9 mouse cellular contexts compared by ENCODE assay signal in the genomic region with DNA sequence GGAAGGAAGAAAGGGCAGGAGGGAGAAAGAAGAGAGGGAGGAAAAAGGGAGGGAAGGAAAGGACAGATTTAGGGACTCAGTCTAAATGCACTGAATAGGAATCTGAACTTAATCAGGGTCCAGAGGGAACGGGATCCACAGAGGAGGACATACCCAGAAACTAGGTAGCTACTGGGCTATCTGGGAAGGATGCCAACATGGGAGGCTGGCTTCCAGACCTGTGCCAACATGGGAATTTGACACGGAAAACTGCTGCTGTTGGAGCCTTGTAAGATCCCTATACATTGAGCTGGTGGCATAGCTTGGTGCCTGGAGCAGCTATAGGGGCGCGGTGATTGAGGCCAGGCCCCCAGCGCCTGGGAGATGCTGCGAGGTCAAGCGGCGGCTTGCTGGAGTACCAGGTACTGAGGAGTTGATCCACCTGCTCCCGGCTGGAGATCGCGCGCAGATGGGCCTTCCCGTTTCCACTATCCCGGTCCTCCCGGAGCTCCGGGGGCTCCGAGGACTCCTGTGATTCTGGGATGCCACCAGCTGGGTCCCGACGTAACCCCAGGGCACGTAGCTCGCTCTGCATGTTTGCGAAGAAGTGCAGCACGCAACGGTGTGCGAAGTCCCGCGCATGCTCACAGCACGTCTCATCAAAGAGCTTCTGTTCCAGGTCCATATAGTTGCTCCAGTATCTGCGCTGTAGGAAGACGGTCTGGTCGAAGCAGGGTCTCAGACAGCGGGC. TPM values are rescaled to one million over a fixed set of nuclear protein-coding genes. Genes with fewer than 3 reads are reported as not detected.
A peak's percentile ranks its signal among the peaks of the same experiment; 100 is the strongest.
DNase-seq lines count a peak whose midpoint lies in the region; ATAC-seq and TF ChIP-seq lines count a peak whose summit lies in the region.
"Had no signal": no experiment of that assay in that cellular context is flagged by ENCODE, and none has a peak within 500 bp of the region (broad histone marks: within the 10 kb centered on the region; RNA-seq: fewer than 3 reads in every experiment).

No protein-coding gene starts in this region.

- no peaks in the 10 kb centered on the region for H3K36me3 ChIP-seq in forebrain, embryonic 16.5 days (ENCODE audit: control insufficient read depth, insufficient read depth)
- no peaks in the 10 kb centered on the region for H3K36me3 ChIP-seq in midbrain, embryonic 12.5 days

- TF ChIP-seq CTCF in layer of hippocampus, adult 2 months (conservative IDR thresholded peaks at IDR 0.05), result no peak

- peak in 1 of 2 experiments; percentile 37 for DNase-seq in layer of hippocampus, adult 2 months (ENCODE audit: low spot score in 2 of 2)
- no peak for DNase-seq in layer of hippocampus, postnatal 10 days (ENCODE audit: low spot score in 2 of 2)
- peak; percentile 41 for DNase-seq in cerebellum, adult 8-10 months
- DNase-seq in spleen, adult 12 weeks (ENCODE audit: low spot score), result no peak
- DNase-seq in urinary bladder, postnatal 14 days (ENCODE audit: low spot score), result no peak
- no peak for DNase-seq in adrenal gland, adult 2 months

- H3K4me1 ChIP-seq in forebrain, embryonic 16.5 days (replicated peaks; ENCODE audit: control insufficient read depth, insufficient read depth, low read length), result 0 out of 2 replicates have a peak, but pooled peaks cover 2% of the 10 kb centered on the region
- no peaks in the 10 kb centered on the region for H3K4me1 ChIP-seq in midbrain, embryonic 12.5 days

- H3K4me3 ChIP-seq in layer of hippocampus, adult 2 months, result peak overlapping the region; percentile 46
- peak overlapping the region; percentile 45 for H3K4me3 ChIP-seq in forebrain, embryonic 16.5 days (replicated peaks; ENCODE audit: low read length)
- peak overlapping the region; percentile 35 for H3K4me3 ChIP-seq in midbrain, embryonic 12.5 days

- peak; percentile 67 for ATAC-seq in forebrain, embryonic 16.5 days
- ATAC-seq in midbrain, embryonic 12.5 days (ENCODE audit: low FRiP score, low read depth), result no peak

- no peaks in the 10 kb centered on the region for H3K9me3 ChIP-seq in forebrain, embryonic 16.5 days (ENCODE audit: control insufficient read depth, low read length)
- no peaks in the 10 kb centered on the region for H3K9me3 ChIP-seq in midbrain, embryonic 12.5 days

- peak overlapping the region; percentile 46; the same call in 1 of the 2 replicates for H3K27ac ChIP-seq in layer of hippocampus, adult 2 months
- no peak overlapping the region for H3K27ac ChIP-seq in forebrain, embryonic 16.5 days (ENCODE audit: low read length)
- no peak overlapping the region for H3K27ac ChIP-seq in midbrain, embryonic 12.5 days (replicated peaks)
- H3K27ac ChIP-seq: liver, embryonic 14.5 days had no signal

- H3K4me2 ChIP-seq in forebrain, embryonic 16.5 days (ENCODE audit: low read length), result peak overlapping the region; percentile 66
- peak overlapping the region; percentile 52 for H3K4me2 ChIP-seq in midbrain, embryonic 12.5 days (replicated peaks)

- H3K27me3 ChIP-seq in forebrain, embryonic 16.5 days (replicated peaks; ENCODE audit: control insufficient read depth, insufficient read depth, low read length), result no peaks in the 10 kb centered on the region
- H3K27me3 ChIP-seq in midbrain, embryonic 12.5 days, result peaks cover 19% of the 10 kb centered on the region

- 29% methylated on average over 32 of the region's 32 CpGs for WGBS in forebrain, embryonic 16.5 days
- 33% methylated on average over 32 of the region's 32 CpGs for WGBS in midbrain, embryonic 12.5 days

- peak overlapping the region; percentile 60 for H3K9ac ChIP-seq in forebrain, embryonic 16.5 days (replicated peaks; ENCODE audit: low read depth, low read length)
- peak overlapping the region; percentile 7; the same call in 1 of the 2 replicates for H3K9ac ChIP-seq in midbrain, embryonic 12.5 days (replicated peaks)
- H3K9ac ChIP-seq: liver, embryonic 14.5 days had no signal

RNA-seq across cellular contexts. Expression of a gene that starts 6.1 kb away (rescaled TPM):
- total RNA-seq in layer of hippocampus, adult 2 months (2021), result not detected
- total RNA-seq in layer of hippocampus, postnatal 10 days (2021), result not detected
- polyA plus RNA-seq in forebrain, embryonic 16.5 days (2015; fragmentation: Nextera tagmentation; extraction: Ambion mirVana), result not detected in 2 replicates
- not detected in 2 replicates for polyA plus RNA-seq in midbrain, embryonic 12.5 days (2016; fragmentation: Nextera tagmentation; extraction: Ambion mirVana)
- total RNA-seq in adrenal gland, adult 2 months (2021), result not detected
- not detected in 2 replicates for polyA plus RNA-seq in adrenal gland, adult 2 months (2012; rRNA removed)
- polyA plus RNA-seq: liver, embryonic 14.5 days had no signal

RNA-seq across cellular contexts. Expression of a gene that starts 7.4 kb away (rescaled TPM):
- total RNA-seq in layer of hippocampus, adult 2 months (2021), result not detected
- total RNA-seq in layer of hippocampus, postnatal 10 days (2021), result not detected
- not detected in 2 replicates for polyA plus RNA-seq in forebrain, embryonic 16.5 days (2015; fragmentation: Nextera tagmentation; extraction: Ambion mirVana)
- polyA plus RNA-seq in midbrain, embryonic 12.5 days (2016; fragmentation: Nextera tagmentation; extraction: Ambion mirVana), result not detected in 2 replicates
- not detected for total RNA-seq in adrenal gland, adult 2 months (2021)
- not detected in 2 replicates for polyA plus RNA-seq in adrenal gland, adult 2 months (2012; rRNA removed)
- polyA plus RNA-seq: liver, embryonic 14.5 days had no signal

RNA-seq across cellular contexts. Expression of a gene that starts 13.4 kb away (rescaled TPM):
- 1 to 10 TPM; 4.1 to 5.5 TPM for total RNA-seq in layer of hippocampus, adult 2 months (2021)
- total RNA-seq in layer of hippocampus, postnatal 10 days (2021), result 1 to 10 TPM; 3.1 to 3.9 TPM
- 0.84 and 1.4 TPM in 2 replicates for polyA plus RNA-seq in forebrain, embryonic 16.5 days (2015; fragmentation: Nextera tagmentation; extraction: Ambion mirVana)
- polyA plus RNA-seq in midbrain, embryonic 12.5 days (2016; fragmentation: Nextera tagmentation; extraction: Ambion mirVana), result 1.3 and 2.3 TPM in 2 replicates
- 1 to 10 TPM; 4.0 to 6.0 TPM for total RNA-seq in adrenal gland, adult 2 months (2021)
- 11.4 and 11.9 TPM in 2 replicates for polyA plus RNA-seq in adrenal gland, adult 2 months (2012; rRNA removed)

RNA-seq across cellular contexts. Expression of a gene that starts 27.1 kb away (rescaled TPM):
- total RNA-seq in layer of hippocampus, adult 2 months (2021), result 100 to 1,000 TPM; 180 to 194 TPM
- 100 to 1,000 TPM; 112 to 133 TPM for total RNA-seq in layer of hippocampus, postnatal 10 days (2021)
- polyA plus RNA-seq in forebrain, embryonic 16.5 days (2015; fragmentation: Nextera tagmentation; extraction: Ambion mirVana), result 7.2 and 11.0 TPM in 2 replicates
- polyA plus RNA-seq in midbrain, embryonic 12.5 days (2016; fragmentation: Nextera tagmentation; extraction: Ambion mirVana), result 4.8 and 5.2 TPM in 2 replicates
- 10 to 100 TPM; 12.1 to 24.2 TPM for total RNA-seq in adrenal gland, adult 2 months (2021)
- polyA plus RNA-seq in adrenal gland, adult 2 months (2012; rRNA removed), result 21.5 and 28.3 TPM in 2 replicates
